Mouse (Mus musculus) left cerebral cortex, postnatal 10 days (tissue): ENCODE measurements around the gene Sppl3. TPM values are rescaled to one million over a fixed set of nuclear protein-coding genes. Genes with fewer than 3 reads are reported as not detected.

Experiments used
- DNase-seq, 2 experiments: peaks; one replicate each; pipeline ENCODE4 v3.0.0; 2021 to 2022; ENCODE audit warnings: low spot score in 2 of 2, mixed read lengths in 1 of 2; ENCODE audit errors: extremely low spot score in 1 of 2
- intact Hi-C: fragments of 180-260 bp; cut with DNase I; formaldehyde crosslinking; loops from one replicate; pipeline ENCODE4 v1.15.1; 2025
- total RNA-seq, 2 experiments: library from RNA; stranded (reverse); gene quantifications; 2 replicates each; pipeline ENCODE4 v1.2.3; 2021

Gene Sppl3
- total RNA-seq, 2 experiments from 2014 or later: 112 to 115 TPM

DNA sequence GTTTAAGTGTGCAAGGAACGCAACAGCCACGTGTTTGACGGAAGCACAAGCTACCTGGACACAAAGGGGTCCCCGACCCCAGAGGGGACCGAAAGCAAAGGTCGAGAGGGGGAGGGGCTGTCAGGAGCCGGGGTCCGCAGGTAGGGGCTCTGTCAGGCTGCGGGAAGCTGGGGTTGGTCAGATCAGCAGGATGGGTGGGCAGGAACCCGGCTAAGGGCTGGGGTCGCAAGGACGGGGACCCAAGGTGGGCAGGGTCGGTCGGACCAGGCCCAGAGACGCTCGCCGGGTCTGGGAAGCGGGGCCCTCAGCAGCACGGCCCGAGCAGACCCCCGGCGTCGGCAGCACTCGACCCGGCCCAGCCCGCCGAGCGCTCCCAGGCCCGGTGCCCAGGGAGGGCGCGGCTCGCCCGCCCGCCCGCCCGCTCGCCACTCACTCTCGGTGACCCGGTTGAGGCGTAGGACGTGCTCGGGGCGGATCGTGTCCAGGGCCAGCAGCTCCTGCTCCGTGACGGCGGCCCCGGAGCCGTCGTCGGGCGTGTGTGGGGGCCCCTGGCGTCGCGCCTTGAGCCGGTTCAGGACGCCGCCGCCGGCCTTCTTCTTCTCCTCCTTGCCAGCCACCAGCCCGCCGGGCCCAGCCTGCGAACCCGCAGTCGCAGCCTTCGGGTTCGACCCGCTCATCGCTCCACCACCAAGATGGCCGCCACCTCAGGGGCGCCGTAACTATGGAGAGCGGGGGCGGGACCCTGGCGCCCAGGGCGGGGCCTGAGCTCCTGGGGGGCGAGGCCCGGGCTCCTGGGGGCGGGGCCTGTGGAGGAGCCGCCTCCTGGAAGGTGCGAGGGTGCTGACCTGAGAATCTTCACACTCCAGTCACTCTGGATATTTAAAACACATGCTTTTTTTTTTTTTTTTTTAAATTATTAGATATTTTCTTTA, 123.6 kb downstream of the Sppl3 start, which contains the start of gene Unc119b:
Gene Unc119b, minus strand, starts transcription at position 742 of the 932 bp plus-strand sequence.
- intact Hi-C loops: no loop called here
- peak; percentile 73 to 91 for DNase-seq

- intact Hi-C loops: no loop called here
- no peak for DNase-seq
Observed at GRCm38 (mm10) chr5:115139124-115139523, 128.2 kb downstream of the Sppl3 start.

DNA sequence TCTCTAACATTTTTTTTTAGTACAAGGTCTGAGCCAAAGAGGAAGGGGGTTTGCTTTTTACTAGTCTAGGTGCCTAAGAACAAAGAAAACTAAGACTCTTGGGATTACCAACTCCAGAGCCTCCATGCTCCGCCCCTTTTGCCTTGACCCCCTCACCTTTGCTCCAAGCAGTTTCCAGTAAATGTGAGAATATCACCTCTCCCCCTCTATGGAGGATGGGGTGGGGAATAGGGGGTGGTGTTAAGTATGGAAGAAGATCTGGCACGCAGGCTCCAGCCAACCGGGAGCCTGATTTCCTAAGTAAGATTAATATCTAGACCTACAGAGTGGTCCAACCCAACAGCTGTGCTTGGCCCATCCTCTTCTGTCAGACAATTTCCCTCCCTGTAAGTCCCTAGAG, 129.8 kb downstream of the Sppl3 start:
- no peak for DNase-seq
- intact Hi-C loops: no loop called here

- intact Hi-C loops: no loop called here
- DNase-seq: no peak
Observed at GRCm38 (mm10) chr5:115142166-115142697, 131.3 kb downstream of the Sppl3 start.

- intact Hi-C loops: no loop called here
- DNase-seq: no peak
Observed at GRCm38 (mm10) chr5:115143552-115143951, 132.6 kb downstream of the Sppl3 start.

DNA sequence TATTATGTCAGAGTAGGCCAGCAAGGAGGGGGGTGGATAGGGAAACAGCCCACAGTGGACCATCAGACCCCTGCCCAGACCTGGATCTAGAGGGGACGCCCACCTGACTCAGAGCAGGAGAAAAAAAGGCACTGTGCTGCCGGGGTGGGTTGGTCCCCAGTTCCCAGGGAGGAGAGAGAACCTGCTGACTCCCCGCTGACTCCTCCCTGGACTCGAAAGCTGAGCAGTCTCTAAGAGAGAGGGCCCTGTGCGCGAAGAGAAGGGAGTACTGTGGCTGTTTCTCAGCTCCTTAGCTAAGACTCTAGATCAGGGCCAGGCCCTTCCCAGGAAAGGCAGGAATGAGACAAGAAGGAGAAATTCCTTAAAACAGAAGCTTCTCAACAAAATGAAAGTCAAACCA, 133.5 kb downstream of the Sppl3 start:
- intact Hi-C loops: no loop called here
- no peak for DNase-seq

- no peak for DNase-seq
- intact Hi-C loops: no loop called here
Observed at GRCm38 (mm10) chr5:115145253-115145968, 134.5 kb downstream of the Sppl3 start.

DNA sequence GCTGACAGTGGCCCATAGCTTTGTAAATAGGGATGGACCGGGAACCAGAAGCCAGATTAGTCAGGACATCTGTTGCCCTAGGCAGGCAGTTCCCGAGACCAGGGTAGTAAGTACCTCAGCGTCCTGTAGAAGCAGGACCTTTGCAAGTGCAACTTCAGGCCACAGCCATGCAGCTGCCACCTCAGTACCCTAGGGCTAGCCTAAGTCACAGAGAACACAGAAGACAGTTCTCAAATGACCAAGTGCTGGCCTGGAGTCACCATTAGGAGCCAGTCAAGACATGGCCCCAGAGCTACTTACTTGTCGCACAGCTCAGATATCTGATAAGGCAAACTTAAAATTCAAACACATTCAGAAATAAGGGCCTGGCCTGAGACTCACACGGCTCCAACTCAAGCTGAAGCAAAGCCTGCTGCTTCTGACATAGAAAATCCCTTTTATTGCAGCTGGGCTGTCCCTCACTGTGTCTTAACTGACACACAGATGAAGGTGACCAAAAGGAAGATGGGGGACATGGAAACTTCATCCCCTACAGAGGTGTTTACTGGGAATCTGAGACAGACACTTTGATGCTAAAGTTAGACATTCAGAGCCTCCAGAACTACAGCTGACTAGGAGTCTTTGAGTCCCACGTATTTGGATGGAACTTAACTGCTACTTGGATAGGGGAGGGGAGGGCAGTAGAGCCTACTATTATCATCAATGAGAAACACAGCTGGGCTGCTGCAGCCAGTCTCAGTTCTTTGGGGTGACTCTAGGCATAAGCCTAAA, 135.2 kb downstream of the Sppl3 start:
- intact Hi-C loops: no loop called here
- no peak for DNase-seq

- no peak for DNase-seq
- intact Hi-C loops: no loop called here
Observed at GRCm38 (mm10) chr5:115146747-115147130, 135.8 kb downstream of the Sppl3 start.

GRCm38 (mm10) chr5:115147388-115147787, 136.5 kb downstream of the Sppl3 start:
- DNase-seq: no peak
- intact Hi-C loops: no loop called here

DNA sequence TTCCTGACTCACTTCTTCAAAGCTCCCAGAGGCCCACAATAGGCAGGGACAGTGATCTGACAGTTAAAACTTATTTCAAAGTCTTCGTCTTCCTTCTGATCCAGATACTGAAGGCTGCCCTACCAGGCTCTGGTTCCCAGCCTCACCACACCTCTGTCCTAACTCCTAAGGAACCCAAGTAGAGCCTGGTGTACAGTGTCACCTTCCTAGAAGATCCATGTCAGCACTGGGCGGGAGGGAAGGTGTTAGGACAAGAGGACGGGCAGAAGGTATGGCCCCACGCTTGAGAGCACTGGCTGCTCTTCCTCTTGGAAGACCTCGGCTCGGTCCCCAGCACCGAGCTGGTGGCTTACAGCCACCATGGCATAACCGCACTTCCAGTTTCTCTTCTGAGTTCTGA, 137.4 kb downstream of the Sppl3 start:
- DNase-seq: no peak
- intact Hi-C loops: no loop called here

Other genes starting within 250 kb of the Sppl3 start
- 10 to 100 TPM; 34.7 to 36.3 TPM for gene Ankrd13a, start 236.5 kb upstream of the Sppl3 start, total RNA-seq
- gene Git2, start 235.6 kb upstream of the Sppl3 start, total RNA-seq: 10 to 100 TPM; 46.8 to 47.2 TPM
- 100 to 1,000 TPM; 165 to 184 TPM for gene 1500011B03Rik, start 187.7 kb upstream of the Sppl3 start, total RNA-seq
- gene 4930519G04Rik, start 157.5 kb upstream of the Sppl3 start, total RNA-seq: not detected
- 1 to 10 TPM; 1.3 to 2.0 TPM for gene Gm9936, start 152.5 kb upstream of the Sppl3 start, total RNA-seq
- 1 to 10 TPM in 1 of 2 experiments, under 1 TPM in 1; 0.43 to 1.1 TPM for gene Oasl2, start 114.2 kb upstream of the Sppl3 start, total RNA-seq
- not detected for gene Oasl1, start 87.9 kb upstream of the Sppl3 start, total RNA-seq
- 100 to 1,000 TPM; 203 to 206 TPM for gene 2210016L21Rik, start 69.0 kb upstream of the Sppl3 start, total RNA-seq
- gene Hnf1a, start 40.0 kb upstream of the Sppl3 start, total RNA-seq: not detected
- not detected for gene Gm10401, start 87.2 kb downstream of the Sppl3 start, total RNA-seq
- gene Acads, start 108.2 kb downstream of the Sppl3 start, total RNA-seq: 1 to 10 TPM; 4.9 to 5.8 TPM
- 10 to 100 TPM; 22.5 to 27.2 TPM for gene Unc119b, start 123.8 kb downstream of the Sppl3 start, total RNA-seq
- gene Mlec, start 147.0 kb downstream of the Sppl3 start, total RNA-seq: 10 to 100 TPM; 68.0 to 72.3 TPM
- 100 to 1,000 TPM; 109 to 111 TPM for gene Cabp1, start 183.2 kb downstream of the Sppl3 start, total RNA-seq
- gene Pop5, start 224.7 kb downstream of the Sppl3 start, total RNA-seq: 10 to 100 TPM; 35.5 to 35.7 TPM